Mouse (Mus musculus) G1E (cell line): Measurements from ENCODE around the gene Tank.

Experiments used
- CTCF ChIP-seq: IDR thresholded peaks from 2 replicates; pipeline ENCODE4 v1.5.1; 2012; ENCODE audit warnings: low read depth, low read length, inconsistent platforms, mixed read lengths
- GATA2 ChIP-seq: IDR thresholded peaks from 2 replicates; pipeline ENCODE4 v1.6.1; 2012; ENCODE audit warnings: low read depth, low read length, inconsistent platforms, borderline replicate concordance
- POLR2AphosphoS5 ChIP-seq: IDR thresholded peaks from 2 replicates; pipeline ENCODE4 v1.6.1; 2012; ENCODE audit warnings: low read depth, low read length, inconsistent platforms; ENCODE audit not compliant: insufficient replicate concordance
- TAL1 ChIP-seq: conservative IDR thresholded peaks from 2 replicates; pipeline ENCODE4 v1.6.1; 2012; ENCODE audit warnings: low read depth, low read length, inconsistent platforms, mixed read lengths

GRCm38 (mm10) chr2:61578433-61578832, at the start of gene Tank:
- TF ChIP-seq CTCF (no peak), TAL1 (no peak), POLR2AphosphoS5 (no peak), GATA2 (no peak)
